Mouse (Mus musculus) limb, embryonic 13.5 days (tissue): ENCODE data around the gene Smyd1. TPM values are rescaled to one million over a fixed set of nuclear protein-coding genes. Genes with fewer than 3 reads are reported as not detected.
"Not testable (repeated sequence)": the region's sequence is repeated elsewhere in the genome, so short reads cannot be mapped to it uniquely, and the experiment has no call there.

Source experiments
- ATAC-seq: fragments of 200-750 bp; cut with Nextera tagmentation; 2 replicates; pipeline ENCODE4 v1.8.0; 2017; ENCODE audit warnings: low read depth, moderate number of reproducible peaks, moderate TSS enrichment; ENCODE audit not compliant: low FRiP score
- H3K27ac ChIP-seq: fragments of 300-500 bp; sonication (generic); 2 replicates; pipeline ENCODE4 v1.5.1; 2015; ENCODE audit warnings: inconsistent platforms, mild to moderate bottlenecking, moderate library complexity
- H3K27me3 ChIP-seq: fragments of 300-500 bp; sonication (generic); 2 replicates; pipeline ENCODE4 v1.6.1; 2015; ENCODE audit warnings: mild to moderate bottlenecking, inconsistent platforms
- H3K36me3 ChIP-seq: fragments of 300-500 bp; sonication (generic); 2 replicates; pipeline ENCODE4 v1.6.1; 2015; ENCODE audit warnings: inconsistent platforms, mild to moderate bottlenecking, moderate library complexity
- H3K4me1 ChIP-seq: fragments of 300-500 bp; sonication (generic); 2 replicates; pipeline ENCODE4 v1.6.1; 2015; ENCODE audit warnings: inconsistent platforms
- H3K4me2 ChIP-seq: fragments of 300-500 bp; sonication (generic); replicated peaks from 2 replicates; pipeline ENCODE4 v1.6.1; 2015; ENCODE audit warnings: inconsistent platforms, mild to moderate bottlenecking, moderate library complexity
- H3K4me3 ChIP-seq: fragments of 300-500 bp; sonication (generic); 2 replicates; pipeline ENCODE4 v1.5.1; 2015; ENCODE audit warnings: moderate library complexity, mild to moderate bottlenecking, inconsistent platforms
- H3K9ac ChIP-seq: fragments of 300-500 bp; sonication (generic); 2 replicates; pipeline ENCODE4 v1.6.1; 2015; ENCODE audit warnings: mild to moderate bottlenecking, inconsistent platforms
- H3K9me3 ChIP-seq: fragments of 300-500 bp; sonication (generic); 2 replicates; pipeline ENCODE4 v1.6.1; 2016; ENCODE audit warnings: inconsistent platforms
- WGBS: fragments of 180-500 bp; shearing (Covaris S2); methylation state at CpG from one replicate; pipeline ENCODE4 v1.1.7; 2015; 5-methylcytosine and 5-hydroxymethylcytosine counted together
- polyA plus RNA-seq: library from polyadenylated mRNA; unstranded; fragments of >200 nt; fragmentation: Nextera tagmentation; extraction: Ambion mirVana; gene quantifications from 2 replicates; pipeline ENCODE4 v1.2.1, GENCODE M21; 2015

The Smyd1 gene
- polyA plus RNA-seq, 1 experiment from 2014 or later: 11.7 TPM

DNA sequence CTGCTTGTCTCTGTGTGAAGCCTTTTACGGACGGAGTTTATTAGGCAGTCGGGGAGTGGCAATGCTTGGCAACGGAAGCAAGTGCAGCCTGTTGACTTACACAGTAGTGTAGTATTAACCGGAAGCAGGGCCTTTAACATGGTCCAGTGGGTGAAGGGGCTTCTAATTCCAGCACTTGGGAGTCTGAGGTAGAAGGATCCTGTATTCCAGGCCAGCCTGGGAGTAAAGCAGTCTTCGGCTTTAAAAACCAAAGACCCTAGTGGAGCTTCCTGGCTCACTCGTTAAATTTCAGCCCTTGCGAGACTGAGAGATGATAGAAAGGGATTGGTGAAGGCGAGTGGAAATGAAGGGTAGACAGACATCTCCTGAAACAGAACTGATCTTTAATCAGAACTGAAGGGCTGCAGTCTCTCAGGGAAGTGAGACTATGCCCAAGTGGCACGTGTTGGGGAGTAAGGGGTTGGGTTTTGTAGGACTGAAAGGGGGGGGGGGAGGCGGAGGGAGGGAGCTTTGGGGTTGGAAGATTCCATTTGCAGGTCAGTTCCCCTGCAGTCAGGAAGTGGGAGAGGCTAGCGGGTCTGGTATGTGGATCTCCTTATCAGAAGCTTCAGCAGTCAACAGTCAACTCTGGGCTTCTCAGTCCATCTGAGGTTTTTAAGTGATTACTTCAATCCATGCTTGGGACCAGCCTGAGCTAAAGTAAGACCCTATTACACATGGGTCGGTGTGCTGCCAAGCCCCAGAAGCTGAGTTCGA lies 51.6 kb downstream of the Smyd1 start:
- ATAC-seq: 0 out of 2 replicates have a peak, but pooled peaks have one; percentile 4
- Histone ChIP-seq H3K4me1 (peaks cover 19% of the 10 kb centered on the region), H3K9ac (peak overlapping the region; percentile 27; the same call in 1 of the 2 replicates), H3K9me3 (no peaks in the 10 kb centered on the region), H3K36me3 (no peaks in the 10 kb centered on the region), H3K4me2 (peak overlapping the region; percentile 82), H3K27me3 (no peaks in the 10 kb centered on the region), H3K27ac (peak overlapping the region; percentile 35), H3K4me3 (peak overlapping the region; percentile 87)
- 19% methylated on average over 14 of the region's 14 CpGs for WGBS

GRCm38 (mm10) chr6:71269686-71270050 lies 52.4 kb downstream of the Smyd1 start:
- H3K4me2 ChIP-seq, H3K4me3 ChIP-seq, H3K27me3 ChIP-seq, H3K9ac ChIP-seq, H3K27ac ChIP-seq, ATAC-seq, H3K9me3 ChIP-seq, H3K36me3 ChIP-seq: not testable (repeated sequence)
- WGBS: 87% methylated on average over 6 of the region's 6 CpGs
- H3K4me1 ChIP-seq: peaks cover 19% of the 10 kb centered on the region

- Histone ChIP-seq H3K27me3 (no peaks in the 10 kb centered on the region), H3K9me3 (no peaks in the 10 kb centered on the region), H3K36me3 (no peaks in the 10 kb centered on the region), H3K27ac (no peak overlapping the region), H3K4me1 (peaks cover 19% of the 10 kb centered on the region), H3K4me2 (no peak overlapping the region), H3K4me3 (no peak overlapping the region), H3K9ac (no peak overlapping the region)
- 65% methylated on average over 7 of the region's 7 CpGs for WGBS
- no peak for ATAC-seq
Measured at GRCm38 (mm10) chr6:71268929-71269685, 52.9 kb downstream of the Smyd1 start.

GRCm38 (mm10) chr6:71267603-71268002 lies 54.4 kb downstream of the Smyd1 start:
- not testable (repeated sequence) for ATAC-seq, H3K36me3 ChIP-seq, H3K27ac ChIP-seq, H3K9ac ChIP-seq, H3K4me2 ChIP-seq, H3K9me3 ChIP-seq, H3K4me3 ChIP-seq, H3K27me3 ChIP-seq
- WGBS: 88% methylated on average over 7 of the region's 7 CpGs
- peaks cover 10% of the 10 kb centered on the region for H3K4me1 ChIP-seq

- Histone ChIP-seq H3K9ac (no peak overlapping the region), H3K4me3 (no peak overlapping the region), H3K36me3 (no peaks in the 10 kb centered on the region), H3K4me1 (no peaks in the 10 kb centered on the region), H3K27ac (no peak overlapping the region), H3K27me3 (no peaks in the 10 kb centered on the region), H3K4me2 (no peak overlapping the region), H3K9me3 (no peaks in the 10 kb centered on the region)
- 67% methylated on average over 8 of the region's 8 CpGs for WGBS
- peak; percentile 37; the same call in 1 of the 2 replicates for ATAC-seq
Measured at GRCm38 (mm10) chr6:71262142-71262833, 59.7 kb downstream of the Smyd1 start.

DNA sequence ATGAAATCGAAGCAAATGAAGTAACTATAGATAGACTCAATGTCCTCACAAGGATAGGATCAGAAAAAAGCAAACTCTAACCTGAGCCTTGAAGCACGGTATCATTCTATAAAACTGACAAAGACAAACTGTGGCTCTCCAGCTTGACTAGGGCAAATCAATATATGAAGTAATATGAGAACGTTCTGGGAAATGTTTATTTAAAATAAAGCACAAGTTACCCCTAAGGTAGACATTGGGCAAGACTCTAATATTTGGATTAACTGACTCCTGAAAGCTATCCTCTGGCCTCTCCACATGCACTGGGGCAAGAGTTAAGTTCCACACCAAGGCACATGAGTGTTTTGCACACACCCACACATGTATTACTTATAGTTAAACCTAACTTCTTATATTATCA lies 61.0 kb downstream of the Smyd1 start:
- H3K4me3 ChIP-seq: no peak overlapping the region
- no peaks in the 10 kb centered on the region for H3K4me1 ChIP-seq
- WGBS: 84% methylated on average over 3 of the region's 3 CpGs
- no peaks in the 10 kb centered on the region for H3K36me3 ChIP-seq
- no peak overlapping the region for H3K4me2 ChIP-seq
- no peak overlapping the region for H3K9ac ChIP-seq
- H3K27me3 ChIP-seq: no peaks in the 10 kb centered on the region
- no peak for ATAC-seq
- H3K27ac ChIP-seq: no peak overlapping the region
- no peaks in the 10 kb centered on the region for H3K9me3 ChIP-seq

GRCm38 (mm10) chr6:71260051-71260640 lies 61.9 kb downstream of the Smyd1 start:
- Histone ChIP-seq H3K27ac (no peak overlapping the region), H3K4me1 (no peaks in the 10 kb centered on the region), H3K9me3 (no peaks in the 10 kb centered on the region), H3K36me3 (no peaks in the 10 kb centered on the region), H3K27me3 (no peaks in the 10 kb centered on the region), H3K9ac (no peak overlapping the region), H3K4me3 (no peak overlapping the region), H3K4me2 (no peak overlapping the region)
- ATAC-seq: no peak
- 32% methylated on average over 6 of the region's 6 CpGs for WGBS

DNA sequence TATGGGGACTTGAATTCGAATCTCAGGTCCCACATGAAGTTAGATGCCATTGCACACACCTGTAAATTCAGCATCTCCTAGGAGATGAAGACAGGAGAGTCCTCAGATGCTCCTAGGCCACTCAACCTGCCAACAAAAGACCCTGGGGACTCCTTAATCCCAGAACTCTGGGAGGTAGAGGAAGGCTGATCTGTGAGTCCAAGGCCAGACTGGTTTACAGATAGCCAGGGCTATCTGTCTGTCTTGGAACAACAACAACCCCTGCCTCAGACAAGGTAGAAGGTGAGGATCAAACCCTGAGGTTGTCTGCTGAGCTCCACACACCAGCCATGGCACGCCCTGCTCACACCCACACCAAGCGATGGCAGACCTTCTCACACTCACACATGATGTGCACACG lies 62.9 kb downstream of the Smyd1 start:
- Histone ChIP-seq H3K27ac (no peak overlapping the region), H3K9ac (no peak overlapping the region), H3K9me3 (no peaks in the 10 kb centered on the region), H3K36me3 (no peaks in the 10 kb centered on the region), H3K4me3 (no peak overlapping the region), H3K27me3 (no peaks in the 10 kb centered on the region), H3K4me2 (no peak overlapping the region), H3K4me1 (no peaks in the 10 kb centered on the region)
- ATAC-seq: no peak
- WGBS: 91% methylated on average over 4 of the region's 4 CpGs

DNA sequence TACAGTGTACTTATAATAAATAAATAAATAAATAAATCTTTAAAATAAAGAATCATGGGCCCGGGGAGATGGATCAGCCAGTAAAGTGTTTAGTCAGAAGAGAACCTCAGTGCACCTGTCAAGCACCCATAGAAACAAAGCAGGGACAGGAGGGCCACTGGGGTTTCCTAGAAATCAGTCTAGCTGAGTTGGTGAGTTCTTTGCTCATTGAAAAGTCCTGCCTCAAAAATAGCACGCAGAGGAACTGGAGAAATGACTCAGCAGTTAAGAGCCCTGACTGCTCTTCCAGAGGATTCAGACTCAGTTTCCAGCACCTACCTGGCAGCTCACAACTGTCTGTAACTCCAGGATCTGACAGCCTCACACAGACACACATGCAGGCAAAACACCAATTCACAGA lies 63.5 kb downstream of the Smyd1 start:
- no peak overlapping the region for H3K9ac ChIP-seq
- no peaks in the 10 kb centered on the region for H3K36me3 ChIP-seq
- H3K4me3 ChIP-seq: no peak overlapping the region
- no peaks in the 10 kb centered on the region for H3K4me1 ChIP-seq
- H3K27me3 ChIP-seq: no peaks in the 10 kb centered on the region
- H3K9me3 ChIP-seq: no peaks in the 10 kb centered on the region
- H3K4me2 ChIP-seq: no peak overlapping the region
- ATAC-seq: no peak
- no peak overlapping the region for H3K27ac ChIP-seq
- 75% methylated on average over 2 of the region's 2 CpGs for WGBS

DNA sequence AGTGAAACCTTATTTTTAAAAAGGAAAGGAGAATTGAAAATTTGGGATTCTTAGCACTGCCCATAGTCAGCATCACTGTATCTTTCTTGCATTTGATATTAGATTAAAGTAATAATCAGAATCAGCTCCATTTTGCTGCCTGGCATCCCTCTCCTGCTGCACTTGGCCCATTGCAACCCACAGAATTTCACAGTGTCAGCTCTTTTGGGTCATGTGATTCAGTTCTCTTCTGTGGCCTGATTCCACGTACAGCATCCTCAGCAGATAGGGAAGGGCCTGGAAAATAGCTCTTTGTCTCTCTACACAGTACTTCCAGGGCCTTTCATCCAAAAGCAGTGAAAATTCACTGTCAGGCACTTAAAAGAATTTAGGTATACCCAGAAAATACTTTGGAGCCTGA lies 64.7 kb downstream of the Smyd1 start:
- ATAC-seq: no peak
- no peaks in the 10 kb centered on the region for H3K4me1 ChIP-seq
- H3K4me2 ChIP-seq: no peak overlapping the region
- no peak overlapping the region for H3K9ac ChIP-seq
- no peak overlapping the region for H3K4me3 ChIP-seq
- H3K9me3 ChIP-seq: no peaks in the 10 kb centered on the region
- no peaks in the 10 kb centered on the region for H3K36me3 ChIP-seq
- H3K27me3 ChIP-seq: no peaks in the 10 kb centered on the region
- 50% methylated on average over 1 of the region's 1 CpGs for WGBS
- no peak overlapping the region for H3K27ac ChIP-seq

GRCm38 (mm10) chr6:71256166-71256565 lies 65.9 kb downstream of the Smyd1 start:
- WGBS: 89% methylated on average over 10 of the region's 10 CpGs
- ATAC-seq: no peak
- Histone ChIP-seq H3K4me2 (no peak overlapping the region), H3K27me3 (no peaks in the 10 kb centered on the region), H3K4me1 (no peaks in the 10 kb centered on the region), H3K4me3 (no peak overlapping the region), H3K9ac (no peak overlapping the region), H3K36me3 (no peaks in the 10 kb centered on the region), H3K9me3 (no peaks in the 10 kb centered on the region), H3K27ac (no peak overlapping the region)

DNA sequence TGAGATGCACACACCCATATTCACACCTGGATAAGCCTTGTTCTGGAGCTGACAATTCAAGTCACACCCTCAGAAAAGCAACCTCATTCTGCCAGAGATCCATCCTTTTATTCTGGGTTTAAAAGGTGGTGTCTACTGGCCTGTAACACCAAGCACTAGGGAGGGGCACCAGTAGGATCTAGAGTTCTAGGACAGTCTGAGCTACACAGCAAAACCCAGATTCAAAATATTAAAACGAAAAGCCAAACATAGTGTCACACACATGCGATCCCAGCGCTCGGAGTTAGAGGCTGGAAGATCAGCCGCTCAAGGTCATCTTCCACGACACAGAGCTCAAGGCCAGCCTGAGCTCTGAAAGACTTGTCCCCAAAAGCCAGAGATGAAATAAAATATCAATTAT lies 67.6 kb downstream of the Smyd1 start:
- Histone ChIP-seq H3K9me3 (no peaks in the 10 kb centered on the region), H3K9ac (no peak overlapping the region), H3K27ac (no peak overlapping the region), H3K4me1 (no peaks in the 10 kb centered on the region), H3K4me3 (no peak overlapping the region), H3K4me2 (no peak overlapping the region), H3K36me3 (no peaks in the 10 kb centered on the region), H3K27me3 (no peaks in the 10 kb centered on the region)
- ATAC-seq: no peak
- WGBS: 90% methylated on average over 6 of the region's 6 CpGs
